Mouse (Mus musculus): ENCODE data around the gene Capg. TPM values are rescaled to one million over a fixed set of nuclear protein-coding genes. Genes with fewer than 3 reads are reported as not detected.
A peak's percentile ranks its signal among the peaks of the same experiment; 100 is the strongest.

The Capg gene
- total and polyA plus RNA-seq, 3 experiments: 241 to 283 TPM; not detected in 1

DNA sequence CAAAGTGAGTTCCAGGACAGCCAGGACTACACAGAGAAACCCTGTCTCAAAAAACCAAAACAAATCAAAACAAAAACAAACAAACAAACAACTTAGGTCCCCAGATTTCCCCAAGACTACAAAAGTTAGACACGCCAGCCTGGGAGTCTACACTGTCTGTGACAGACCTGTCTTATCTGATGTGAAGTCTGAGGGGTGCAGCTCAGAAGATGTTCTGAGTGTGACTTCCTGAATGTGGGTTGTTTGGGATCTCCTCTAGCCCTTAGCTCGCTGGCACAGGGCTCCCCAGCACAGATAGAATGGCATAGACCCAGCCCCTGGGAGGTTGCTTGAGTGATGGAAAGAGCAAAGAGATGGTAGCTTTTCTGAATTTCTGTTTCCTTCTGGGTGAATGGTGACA, 20.0 kb upstream of the Capg start:
- Histone ChIP-seq H3K36me3 (ENCODE audit: control insufficient read depth in 1 of 2, insufficient read depth in 2 of 2, low read length in 2 of 2) (peaks cover 0 to 4% of the 10 kb centered on the region in 2 experiments; a peak in 2 of 4 replicates), H3K79me2 (ENCODE audit: control insufficient read depth, insufficient read depth, low read length, poor library complexity) (no peaks in the 10 kb centered on the region), H3K4me3 (ENCODE audit: control insufficient read depth in 1 of 2, insufficient read depth in 1 of 2, low read depth in 2 of 2, low read length in 2 of 2) (no peak overlapping the region), H3K9me3 (replicated peaks; ENCODE audit: insufficient read depth, low read length) (no peaks in the 10 kb centered on the region), H3K9ac (ENCODE audit: control insufficient read depth, low read depth, low read length, poor library complexity, severe bottlenecking) (no peak overlapping the region), H3K27ac (ENCODE audit: control insufficient read depth, low read depth, low read length) (no peak overlapping the region), H3K4me1 (ENCODE audit: control insufficient read depth in 1 of 2, insufficient read depth in 2 of 2, low read length in 2 of 2) (peaks cover 2 to 12% of the 10 kb centered on the region in 2 experiments; a peak in 3 of 4 replicates), H3K27me3 (ENCODE audit: control insufficient read depth in 1 of 2, insufficient read depth in 2 of 2, low read length in 2 of 2) (no peaks in the 10 kb centered on the region)
- peak; percentile 47 for DNase-seq (ENCODE audit: low read depth, low spot score)
- no peak for TF ChIP-seq MYB (IDR thresholded peaks at IDR 0.05; ENCODE audit: low read depth, low read length)
- no peak for TF ChIP-seq KAT2A (conservative IDR thresholded peaks at IDR 0.05; ENCODE audit: low read depth, low read length)
- peak; percentile 78 for TF ChIP-seq GATA1 (IDR thresholded peaks at IDR 0.05; ENCODE audit: low read depth, low read length)
- no peak for TF ChIP-seq TCF12 (IDR thresholded peaks at IDR 0.05; ENCODE audit: low read depth, low read length)
- TF ChIP-seq ELF1 (IDR thresholded peaks at IDR 0.05; ENCODE audit: low read depth, low read length): 0 out of 2 replicates have a peak, but pooled peaks have one; percentile 12

DNA sequence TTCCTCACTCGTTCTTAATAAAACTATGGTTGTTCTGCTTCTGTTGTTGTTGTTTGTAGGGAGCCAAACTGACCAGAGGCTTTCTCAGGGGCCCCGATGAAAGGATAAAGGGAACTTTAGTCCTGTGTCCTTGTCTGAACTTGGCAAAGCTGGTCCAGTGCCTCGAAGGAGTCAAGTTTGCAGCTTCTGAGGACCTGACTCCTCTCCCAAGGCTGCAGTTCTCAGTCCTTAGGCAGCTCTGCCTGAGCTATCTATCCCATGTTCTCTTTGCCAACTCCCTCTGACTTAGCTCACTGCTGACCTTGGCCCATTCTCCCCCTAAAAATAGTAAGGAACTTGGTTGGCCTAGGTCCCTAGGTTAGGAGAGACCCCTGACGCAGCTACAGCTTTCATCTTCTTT, 17.1 kb upstream of the Capg start:
- Histone ChIP-seq H3K9ac (ENCODE audit: control insufficient read depth, low read depth, low read length, poor library complexity, severe bottlenecking) (no peak overlapping the region), H3K4me3 (ENCODE audit: control insufficient read depth in 1 of 2, insufficient read depth in 1 of 2, low read depth in 2 of 2, low read length in 2 of 2) (no peak overlapping the region), H3K79me2 (ENCODE audit: control insufficient read depth, insufficient read depth, low read length, poor library complexity) (no peaks in the 10 kb centered on the region), H3K27me3 (ENCODE audit: control insufficient read depth in 1 of 2, insufficient read depth in 2 of 2, low read length in 2 of 2) (no peaks in the 10 kb centered on the region), H3K9me3 (replicated peaks; ENCODE audit: insufficient read depth, low read length) (no peaks in the 10 kb centered on the region), H3K4me1 (ENCODE audit: control insufficient read depth in 1 of 2, insufficient read depth in 2 of 2, low read length in 2 of 2) (peaks cover 0 to 12% of the 10 kb centered on the region in 2 experiments; a peak in 2 of 4 replicates), H3K27ac (ENCODE audit: control insufficient read depth, low read depth, low read length) (no peak overlapping the region), H3K36me3 (ENCODE audit: control insufficient read depth in 1 of 2, insufficient read depth in 2 of 2, low read length in 2 of 2) (peaks cover 0 to 4% of the 10 kb centered on the region in 2 experiments; a peak in 1 of 4 replicates)
- no peak for DNase-seq (ENCODE audit: low read depth, low spot score)
- TF ChIP-seq EP300 (IDR thresholded peaks at IDR 0.05; ENCODE audit: low read depth in 1 of 2, low read length in 2 of 2) (peak in 1 of 2 experiments; percentile 24; a peak in 1 of 4 replicates), SMC3 (IDR thresholded peaks at IDR 0.05; ENCODE audit: low read depth, low read length) (0 out of 2 replicates have a peak, but pooled peaks have one; percentile 15), TCF12 (IDR thresholded peaks at IDR 0.05; ENCODE audit: low read depth, low read length) (0 out of 2 replicates have a peak, but pooled peaks have one; percentile 10), ELF1 (IDR thresholded peaks at IDR 0.05; ENCODE audit: low read depth, low read length) (no peak)

DNA sequence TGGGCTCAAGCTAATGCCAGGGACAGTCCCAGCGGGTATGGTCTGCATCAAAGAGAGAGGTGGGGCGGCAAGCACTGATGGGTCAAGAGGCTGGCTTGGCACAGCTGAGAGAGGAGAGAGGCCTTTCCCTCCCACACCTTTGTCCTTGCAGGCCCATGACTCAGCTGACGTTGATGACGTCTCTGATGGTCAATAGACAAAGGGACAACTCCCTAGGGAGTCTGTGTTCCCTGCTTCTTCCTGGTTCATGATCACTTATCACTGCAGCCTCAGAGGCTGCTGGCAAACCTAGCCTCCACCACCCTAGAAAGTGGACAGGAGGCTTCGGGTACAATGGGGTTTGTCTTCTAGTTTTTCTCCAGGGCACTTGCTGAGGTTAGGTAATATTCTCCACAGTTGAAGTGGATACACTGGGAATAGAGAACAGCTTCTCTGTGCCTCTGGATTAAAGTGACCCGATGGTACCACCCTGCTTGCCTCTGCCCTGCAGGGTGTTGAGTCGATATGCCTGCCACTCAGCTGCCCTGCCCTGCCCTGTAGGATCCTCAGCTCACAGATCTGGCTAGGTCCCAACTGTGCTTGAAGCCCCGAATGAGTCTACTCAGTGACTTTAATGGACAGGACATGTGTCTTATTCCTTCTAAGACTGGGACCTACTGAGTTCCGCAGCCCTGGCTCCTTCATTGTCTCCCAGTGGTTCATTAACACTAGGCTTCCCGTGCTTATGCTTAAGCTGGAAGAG, 15.6 kb upstream of the Capg start:
- peaks cover 0 to 12% of the 10 kb centered on the region in 2 experiments; a peak in 2 of 4 replicates for H3K4me1 ChIP-seq (ENCODE audit: control insufficient read depth in 1 of 2, insufficient read depth in 2 of 2, low read length in 2 of 2)

More for the DNA sequence above, 15.6 kb upstream of the Capg start:
- H3K9ac ChIP-seq (ENCODE audit: control insufficient read depth, low read depth, low read length, poor library complexity, severe bottlenecking): no peak overlapping the region
- no peak overlapping the region for H3K4me3 ChIP-seq (ENCODE audit: control insufficient read depth in 1 of 2, insufficient read depth in 1 of 2, low read depth in 2 of 2, low read length in 2 of 2)
- no peak overlapping the region for H3K27ac ChIP-seq (ENCODE audit: control insufficient read depth, low read depth, low read length)
- no peaks in the 10 kb centered on the region for H3K79me2 ChIP-seq (ENCODE audit: control insufficient read depth, insufficient read depth, low read length, poor library complexity)
- TF ChIP-seq E2F4 (IDR thresholded peaks at IDR 0.05; ENCODE audit: borderline replicate concordance, low read depth, low read length) (no peak), MAFK (IDR thresholded peaks at IDR 0.05; ENCODE audit: borderline replicate concordance, low read depth, low read length) (no peak), ETS1 (IDR thresholded peaks at IDR 0.05; ENCODE audit: low read depth, low read length) (no peak), POLR2A (IDR thresholded peaks at IDR 0.05; ENCODE audit: control insufficient read depth in 1 of 2, insufficient read depth in 1 of 2, low read depth in 1 of 2, low read length in 2 of 2, poor library complexity in 1 of 2) (no peak), JUND (IDR thresholded peaks at IDR 0.05; ENCODE audit: low read depth, low read length) (no peak), TBP (IDR thresholded peaks at IDR 0.05; ENCODE audit: low read depth, low read length) (no peak), BHLHE40 (IDR thresholded peaks at IDR 0.05; ENCODE audit: borderline replicate concordance, low read depth, low read length) (no peak), ELF1 (IDR thresholded peaks at IDR 0.05; ENCODE audit: low read depth, low read length) (no peak), EP300 (IDR thresholded peaks at IDR 0.05; ENCODE audit: low read depth in 1 of 2, low read length in 2 of 2) (no peak), MAZ (IDR thresholded peaks at IDR 0.05; ENCODE audit: low read depth, low read length) (no peak), TCF12 (IDR thresholded peaks at IDR 0.05; ENCODE audit: low read depth, low read length) (no peak), USF1 (IDR thresholded peaks at IDR 0.05; ENCODE audit: low read depth, low read length) (no peak), SIN3A (IDR thresholded peaks at IDR 0.05; ENCODE audit: low read length) (no peak), MAX (IDR thresholded peaks at IDR 0.05; ENCODE audit: low read length) (no peak), KAT2A (conservative IDR thresholded peaks at IDR 0.05; ENCODE audit: low read depth, low read length) (no peak), ZKSCAN1 (IDR thresholded peaks at IDR 0.05; ENCODE audit: low read depth, low read length) (no peak), HCFC1 (IDR thresholded peaks at IDR 0.05; ENCODE audit: low read depth, low read length) (no peak), UBTF (IDR thresholded peaks at IDR 0.05; ENCODE audit: borderline replicate concordance, insufficient read depth, low read depth, low read length) (no peak), ZC3H11A (IDR thresholded peaks at IDR 0.05; ENCODE audit: low read depth, low read length) (no peak), CTCF (IDR thresholded peaks at IDR 0.05 in 2 of 3, conservative IDR thresholded peaks at IDR 0.05 in 1 of 3; ENCODE audit: control insufficient read depth in 1 of 3, insufficient read depth in 1 of 3, low read depth in 2 of 3, low read length in 3 of 3, poor library complexity in 1 of 3, severe bottlenecking in 1 of 3) (no peak)
- no peak for DNase-seq (ENCODE audit: low read depth, low spot score)
- H3K27me3 ChIP-seq (ENCODE audit: control insufficient read depth in 1 of 2, insufficient read depth in 2 of 2, low read length in 2 of 2): no peaks in the 10 kb centered on the region
- H3K36me3 ChIP-seq (ENCODE audit: control insufficient read depth in 1 of 2, insufficient read depth in 2 of 2, low read length in 2 of 2): peaks cover 0 to 4% of the 10 kb centered on the region in 2 experiments; a peak in 1 of 4 replicates
- H3K9me3 ChIP-seq (replicated peaks; ENCODE audit: insufficient read depth, low read length): no peaks in the 10 kb centered on the region
